Mouse (Mus musculus): ENCODE results near the gene A4gnt.

DNA sequence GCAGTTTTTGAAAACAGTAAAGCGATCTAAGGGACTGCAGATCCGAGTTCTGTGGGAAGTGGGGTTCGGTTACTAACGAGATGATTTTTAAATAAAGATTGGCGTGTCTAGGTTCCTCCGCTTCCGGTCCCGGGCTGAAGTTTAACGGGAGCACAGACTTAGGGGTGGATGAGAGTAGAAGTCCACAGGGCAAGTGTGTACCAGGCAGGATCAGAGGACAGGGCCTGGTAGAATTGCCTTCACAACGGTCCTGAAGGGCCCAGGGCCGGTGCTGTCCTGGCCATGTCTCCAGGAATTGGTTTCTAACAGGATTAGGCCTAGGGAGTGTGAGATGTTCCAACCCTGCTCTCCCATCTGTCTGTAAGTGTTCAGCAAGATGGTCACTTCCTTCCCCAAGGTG, 17.8 kb downstream of the A4gnt start:
- TF ChIP-seq CTCF (IDR thresholded peaks at IDR 0.05; ENCODE audit: extremely low read depth, insufficient read depth, insufficient read length, insufficient replicate concordance) (no peak), POLR2A (IDR thresholded peaks at IDR 0.05; ENCODE audit: low read depth, low read length) (no peak)

Measured in spleen, adult 2 months (tissue).